Mouse (Mus musculus) spleen, adult 2 months (tissue): Measurements from ENCODE around the gene Cxcl5. TPM values are rescaled to one million over a fixed set of nuclear protein-coding genes. Genes with fewer than 3 reads are reported as not detected.

Source experiments
- DNase-seq, 2 experiments: peaks; one replicate each; pipeline versions ENCODE4 v3.0.0 to v3.0.0-alpha.2; 2012 to 2021; ENCODE audit warnings: low spot score in 2 of 2, low read depth in 1 of 2
- H3K27ac ChIP-seq: fragments of 200-500 bp; 2 replicates; pipeline ENCODE4 v1.5.1; 2012; ENCODE audit warnings: low read length, inconsistent platforms; ENCODE audit not compliant: insufficient read depth
- H3K27me3 ChIP-seq: fragments of 200-500 bp; 2 replicates; pipeline ENCODE4 v1.6.1; 2012; ENCODE audit warnings: mild to moderate bottlenecking, moderate library complexity, low read length, inconsistent platforms; ENCODE audit not compliant: control insufficient read depth, insufficient read depth
- H3K36me3 ChIP-seq: fragments of 200-500 bp; 2 replicates; pipeline ENCODE4 v1.6.1; 2012; ENCODE audit warnings: mild to moderate bottlenecking, low read length, inconsistent platforms; ENCODE audit not compliant: control insufficient read depth, insufficient read depth
- H3K4me1 ChIP-seq: fragments of 200-500 bp; 2 replicates; pipeline ENCODE4 v1.6.1; 2011; ENCODE audit warnings: inconsistent platforms; ENCODE audit not compliant: control insufficient read depth, insufficient read depth, insufficient read length
- H3K4me3 ChIP-seq: fragments of 200-500 bp; 2 replicates; pipeline ENCODE4 v1.5.1; 2011; ENCODE audit warnings: mild to moderate bottlenecking, inconsistent platforms; ENCODE audit not compliant: insufficient read depth, insufficient read length; ENCODE audit errors: extremely low read depth
- CTCF ChIP-seq: fragments of 200-500 bp; IDR thresholded peaks from 2 replicates; pipeline ENCODE4 v1.5.1; 2011; ENCODE audit warnings: mild to moderate bottlenecking, inconsistent platforms; ENCODE audit not compliant: insufficient read depth, insufficient read length, insufficient replicate concordance; ENCODE audit errors: extremely low read depth
- POLR2A ChIP-seq: fragments of 200-500 bp; IDR thresholded peaks from 2 replicates; pipeline ENCODE4 v1.6.1; 2011; ENCODE audit warnings: low read depth, low read length, inconsistent platforms
- WGBS: fragments of 180-500 bp; shearing (Covaris S2); methylation state at CpG from one replicate; pipeline ENCODE4 v1.1.7; 2018; 5-methylcytosine and 5-hydroxymethylcytosine counted together
- polyA plus RNA-seq: library from polyadenylated mRNA; depleted of rRNA; stranded (reverse); fragments of >200 nt; gene quantifications from 2 replicates; pipeline ENCODE4 v1.2.3, GENCODE M21; 2012

Cxcl5 gene
- polyA plus RNA-seq, 1 experiment, result 1.1 TPM

- Histone ChIP-seq H3K27ac (no peak overlapping the region), H3K27me3 (no peaks in the 10 kb centered on the region), H3K4me1 (no peaks in the 10 kb centered on the region), H3K4me3 (no peak overlapping the region), H3K36me3 (no peaks in the 10 kb centered on the region)
- no peak for DNase-seq
- TF ChIP-seq CTCF (no peak), POLR2A (no peak)
- WGBS, result 97% methylated on average over 1 of the region's 1 CpGs
These were observed 5.2 kb upstream of the Cxcl5 start for GRCm38 (mm10) chr5:90753934-90754333.

DNA sequence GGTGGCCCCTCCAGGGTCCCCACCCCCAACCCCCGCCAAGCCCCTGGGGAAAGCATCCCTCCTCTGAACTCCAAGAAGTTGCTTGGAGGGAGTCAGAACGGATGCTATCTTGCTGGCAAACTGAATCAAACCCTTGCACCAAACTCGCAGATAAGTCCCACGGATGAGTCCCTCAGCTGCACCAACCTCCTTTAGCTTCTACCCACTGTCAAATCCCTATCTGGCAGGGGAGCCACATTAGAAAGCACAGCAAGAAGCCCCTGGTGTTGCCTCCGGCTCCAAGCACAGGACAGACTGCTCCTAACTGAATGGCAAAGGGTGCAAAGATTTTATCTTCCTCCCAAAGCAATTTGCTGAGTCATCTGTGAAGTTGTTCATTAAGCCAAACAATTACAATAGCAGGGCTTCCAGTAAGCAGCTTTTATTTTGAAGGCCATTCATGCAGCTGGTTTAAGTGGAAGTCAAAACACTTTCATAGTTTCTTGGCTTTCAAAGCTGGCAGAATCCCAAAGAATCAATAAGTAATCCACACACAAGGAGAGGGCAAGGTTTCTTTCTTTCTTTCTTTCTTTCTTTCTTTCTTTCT is 1.0 kb upstream of the Cxcl5 start:
- no peak for DNase-seq
- H3K4me1 ChIP-seq, result no peaks in the 10 kb centered on the region
- peaks cover 2% of the 10 kb centered on the region; the same call in 1 of the 2 replicates for H3K27me3 ChIP-seq
- H3K27ac ChIP-seq, result no peak overlapping the region
- H3K4me3 ChIP-seq, result no peak overlapping the region
- TF ChIP-seq CTCF (no peak), POLR2A (no peak)
- no peaks in the 10 kb centered on the region for H3K36me3 ChIP-seq
- WGBS, result 62% methylated on average over 5 of the region's 5 CpGs

DNA sequence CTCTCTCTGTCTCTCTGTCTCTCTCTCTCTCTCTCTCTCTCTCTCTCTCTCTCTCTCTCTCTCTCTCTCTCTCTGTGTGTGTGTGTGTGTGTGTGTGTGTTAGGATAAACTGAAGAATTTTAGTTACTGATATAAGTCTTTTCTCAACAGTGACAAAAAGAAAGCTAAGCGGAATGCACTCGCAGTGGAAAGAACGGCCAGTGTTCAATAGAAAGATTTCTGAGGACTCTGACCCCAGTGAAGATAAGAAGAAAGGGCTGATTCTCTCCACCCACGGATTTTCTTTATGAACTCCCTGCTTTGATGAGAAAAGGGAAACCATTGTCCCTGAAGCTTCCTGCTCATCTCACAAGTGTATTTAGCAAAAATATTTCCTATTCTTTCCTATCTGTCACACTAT is 1.1 kb downstream of the Cxcl5 start:
- TF ChIP-seq POLR2A, result no peak
- TF ChIP-seq CTCF, result no peak
- Histone ChIP-seq H3K4me1 (no peaks in the 10 kb centered on the region), H3K4me3 (no peak overlapping the region), H3K27me3 (peaks cover 2% of the 10 kb centered on the region; the same call in 1 of the 2 replicates), H3K27ac (no peak overlapping the region), H3K36me3 (no peaks in the 10 kb centered on the region)
- 78% methylated on average over 4 of the region's 4 CpGs for WGBS
- no peak for DNase-seq

DNA sequence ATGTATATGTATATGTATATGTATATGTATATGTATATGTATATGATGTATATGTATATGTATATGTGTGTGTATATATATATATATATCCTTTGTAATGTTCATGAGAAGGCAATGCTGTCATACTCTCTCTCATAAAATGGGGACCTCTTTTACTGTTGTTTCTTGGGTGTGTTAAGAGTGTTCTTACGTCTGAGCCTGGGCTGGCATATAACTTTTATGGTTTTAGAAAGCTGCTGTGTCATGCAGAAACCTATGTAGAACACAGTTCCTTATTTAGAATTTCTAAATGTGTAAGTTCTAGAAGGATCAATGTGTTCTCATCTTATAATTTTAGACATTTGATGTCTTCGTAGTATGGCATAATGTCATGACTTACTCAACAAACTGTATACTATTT is 1.7 kb downstream of the Cxcl5 start:
- TF ChIP-seq POLR2A (no peak), CTCF (no peak)
- Histone ChIP-seq H3K27ac (no peak overlapping the region), H3K4me3 (no peak overlapping the region), H3K4me1 (no peaks in the 10 kb centered on the region), H3K27me3 (peaks cover 2% of the 10 kb centered on the region; the same call in 1 of the 2 replicates), H3K36me3 (no peaks in the 10 kb centered on the region)
- DNase-seq, result no peak
- 70% methylated on average over 2 of the region's 2 CpGs for WGBS

- WGBS, result 82% methylated on average over 3 of the region's 3 CpGs
- H3K4me3 ChIP-seq, result no peak overlapping the region
- no peak overlapping the region for H3K27ac ChIP-seq
- H3K27me3 ChIP-seq, result peaks cover 2% of the 10 kb centered on the region; the same call in 1 of the 2 replicates
- no peaks in the 10 kb centered on the region for H3K4me1 ChIP-seq
- DNase-seq, result no peak
- TF ChIP-seq POLR2A (no peak), CTCF (no peak)
- no peaks in the 10 kb centered on the region for H3K36me3 ChIP-seq
These were observed 2.7 kb downstream of the Cxcl5 start for GRCm38 (mm10) chr5:90761834-90762233.

- Histone ChIP-seq H3K4me1 (no peaks in the 10 kb centered on the region), H3K27ac (no peak overlapping the region), H3K36me3 (no peaks in the 10 kb centered on the region), H3K27me3 (peaks cover 2% of the 10 kb centered on the region; the same call in 1 of the 2 replicates), H3K4me3 (no peak overlapping the region)
- TF ChIP-seq POLR2A, result no peak
- 86% methylated on average over 12 of the region's 12 CpGs for WGBS
- no peak for DNase-seq
These were observed 4.9 kb downstream of the Cxcl5 start for GRCm38 (mm10) chr5:90763912-90764665.

DNA sequence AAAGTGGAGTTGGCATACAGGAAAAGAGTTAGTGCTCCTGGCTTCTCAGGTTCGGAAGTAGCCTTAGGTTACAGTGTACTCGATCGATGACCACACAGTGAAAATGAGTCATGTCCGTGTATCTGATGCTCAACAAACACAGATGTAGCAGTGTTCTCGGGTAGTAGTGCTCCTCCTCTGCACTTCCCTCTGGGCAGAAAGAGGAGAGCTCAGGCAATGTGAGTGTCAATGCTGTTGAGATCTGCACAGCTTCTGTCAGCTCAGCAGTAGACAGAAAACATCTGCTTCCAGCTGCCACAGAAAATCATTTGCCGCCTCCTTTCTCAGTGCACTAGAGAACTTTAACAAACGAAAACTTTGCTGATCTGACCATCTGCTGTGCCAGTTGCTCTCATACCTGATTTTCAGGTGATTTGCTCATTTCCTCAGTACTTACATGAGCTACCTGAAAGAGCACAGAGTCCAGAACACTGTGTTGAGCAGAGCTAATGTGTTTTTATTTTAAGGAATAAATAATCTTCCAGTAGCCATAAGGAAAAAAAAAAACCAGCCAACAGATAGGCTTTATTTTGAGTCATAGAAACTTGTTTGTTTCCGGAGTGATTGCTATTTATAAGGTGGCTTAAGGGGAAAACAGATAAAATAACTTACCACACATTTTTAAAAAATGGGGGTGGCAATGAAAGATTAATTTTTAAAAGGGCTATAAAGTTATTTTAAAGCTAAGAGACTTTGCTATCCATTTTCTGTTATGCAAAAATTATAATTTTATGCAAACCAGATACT is 6.9 kb downstream of the Cxcl5 start:
- H3K27me3 ChIP-seq, result no peaks in the 10 kb centered on the region
- H3K4me3 ChIP-seq, result no peak overlapping the region
- no peaks in the 10 kb centered on the region for H3K4me1 ChIP-seq
- 80% methylated on average over 8 of the region's 8 CpGs for WGBS
- TF ChIP-seq POLR2A, result no peak
- no peak for TF ChIP-seq CTCF
- no peak for DNase-seq
- no peak overlapping the region for H3K27ac ChIP-seq
- no peaks in the 10 kb centered on the region for H3K36me3 ChIP-seq
